Mouse (Mus musculus) E14TG2a.4 (cell line): ENCODE results near the gene Olfr98.

ENCODE experiments used
- CTCF ChIP-seq: conservative IDR thresholded peaks from 2 replicates; pipeline ENCODE4 v1.5.1; 2014; ENCODE audit warnings: low read length
- NANOG ChIP-seq: IDR thresholded peaks from 2 replicates; pipeline ENCODE4 v1.6.1; 2014; ENCODE audit warnings: borderline replicate concordance, low read length, mixed read lengths

- TF ChIP-seq CTCF (no peak), NANOG (no peak)
Observed at GRCm38 (mm10) chr17:37270058-37270701, 6.6 kb upstream of the Olfr98 start, which contains the start of gene H2-M3.
